29 mouse cellular contexts compared by ENCODE assay signal in the genomic region with DNA sequence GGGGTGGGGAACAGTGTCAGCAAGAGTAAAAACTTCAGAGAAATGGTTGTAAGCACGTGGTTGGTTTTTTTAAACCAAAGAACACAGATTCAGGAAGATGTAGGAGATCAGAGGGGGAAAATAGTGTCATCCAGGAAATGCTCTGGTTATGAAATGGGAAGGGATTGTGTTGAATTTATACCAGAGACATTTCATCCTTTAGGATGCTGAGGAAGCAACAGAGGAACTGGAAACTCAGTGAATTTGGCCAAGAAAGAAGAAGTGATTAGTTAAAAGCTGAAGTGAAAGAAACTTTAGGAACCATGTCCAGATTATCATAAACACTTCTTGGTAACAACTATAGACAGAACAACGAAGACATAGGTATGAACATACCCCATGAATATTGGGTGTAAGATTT. TPM values are rescaled to one million over a fixed set of nuclear protein-coding genes. Genes with fewer than 3 reads are reported as not detected.
DNase-seq lines count a peak whose midpoint lies in the region; ATAC-seq and TF ChIP-seq lines count a peak whose summit lies in the region.
"Had no signal": no experiment of that assay in that cellular context is flagged by ENCODE, and none has a peak within 500 bp of the region (broad histone marks: within the 10 kb centered on the region; RNA-seq: fewer than 3 reads in every experiment).

No protein-coding gene starts in this region.

- no peaks in the 10 kb centered on the region for H3K9me3 ChIP-seq in CH12.LX (replicated peaks; ENCODE audit: low read length)
- no peaks in the 10 kb centered on the region for H3K9me3 ChIP-seq in forebrain, embryonic 10.5 days
- H3K9me3 ChIP-seq: embryonic facial prominence, embryonic 12.5 days; embryonic facial prominence, embryonic 15.5 days; forebrain, embryonic 12.5 days; forebrain, embryonic 15.5 days; G1E; heart, embryonic 13.5 days had no signal

- no peak overlapping the region for H3K4me3 ChIP-seq in CH12.LX (replicated peaks in 1 of 3; ENCODE audit: low read depth in 2 of 3, low read length in 2 of 3, poor library complexity in 1 of 3)
- no peak overlapping the region for H3K4me3 ChIP-seq in forebrain, embryonic 10.5 days
- H3K4me3 ChIP-seq: embryonic facial prominence, embryonic 12.5 days; embryonic facial prominence, embryonic 15.5 days; forebrain, embryonic 12.5 days; forebrain, embryonic 15.5 days; heart, embryonic 13.5 days had no signal

- H3K79me2 ChIP-seq in CH12.LX (replicated peaks; ENCODE audit: control insufficient read depth, extremely low read depth, insufficient read depth, poor library complexity, severe bottlenecking): no peaks in the 10 kb centered on the region

- H3K4me2 ChIP-seq in CH12.LX (ENCODE audit: insufficient read depth, low read depth, poor library complexity, severe bottlenecking): no peak overlapping the region
- H3K4me2 ChIP-seq: embryonic facial prominence, embryonic 12.5 days; embryonic facial prominence, embryonic 15.5 days; forebrain, embryonic 12.5 days; forebrain, embryonic 15.5 days; heart, embryonic 13.5 days; hindbrain, embryonic 14.5 days had no signal

- no peaks in the 10 kb centered on the region for H3K27me3 ChIP-seq in CH12.LX (replicated peaks)
- H3K27me3 ChIP-seq in forebrain, embryonic 10.5 days (ENCODE audit: poor library complexity, severe bottlenecking): no peaks in the 10 kb centered on the region
- H3K27me3 ChIP-seq: embryonic facial prominence, embryonic 12.5 days; embryonic facial prominence, embryonic 15.5 days; forebrain, embryonic 12.5 days; forebrain, embryonic 15.5 days; heart, embryonic 13.5 days; Patski had no signal

- DNase-seq in A20 (ENCODE audit: low read depth, low spot score) (peak; percentile 48), CH12.LX (ENCODE audit: extremely low read depth) (no peak)
- DNase-seq in forebrain, embryonic 10.5 days (ENCODE audit: extremely low spot score, low spot score): no peak
- DNase-seq in kidney, adult 9 months: no peak
- no peak for DNase-seq in layer of hippocampus, postnatal 36 days
- DNase-seq: adrenal gland, adult 2 months; adrenal gland, postnatal 14 days; cerebellum, adult 11-12 months; cerebellum, adult 8-10 months; cerebellum, postnatal 10 days; cerebellum, postnatal 36 days; gastrocnemius, postnatal 10 days; gastrocnemius, postnatal 36 days; heart, adult 11 months; heart, postnatal 14 days; heart, postnatal 4 days had no signal

- TF ChIP-seq CTCF in CH12.LX (conservative IDR thresholded peaks at IDR 0.05 in 1 of 2, IDR thresholded peaks at IDR 0.05 in 1 of 2; ENCODE audit: low read depth in 2 of 2, low read length in 2 of 2): no peak

- TF ChIP-seq RAD21 in CH12.LX (IDR thresholded peaks at IDR 0.05; ENCODE audit: low read depth, low read length): no peak

- ATAC-seq in granulocyte monocyte progenitor cell, adult 5-6 weeks (replicated peaks; ENCODE audit: poor library complexity, severe bottlenecking): peak; percentile 95
- ATAC-seq in megakaryocyte progenitor cell, adult 5-6 weeks (replicated peaks; ENCODE audit: poor library complexity): peak; percentile 54
- no peak for ATAC-seq in frontal cortex, adult (ENCODE audit: low TSS enrichment)
- ATAC-seq: forebrain, embryonic 15.5 days; hindbrain, postnatal 0 days; inflammation-experienced regulatory T-cells, adult 6 months; Patski had no signal

- TF ChIP-seq POLR2A in CH12.LX (IDR thresholded peaks at IDR 0.05; ENCODE audit: low read depth, low read length): no peak

- 0 out of 2 replicates have a peak, but pooled peaks have one; percentile 20 for TF ChIP-seq EP300 in CH12.LX (IDR thresholded peaks at IDR 0.05; ENCODE audit: low read length)

- WGBS in forebrain, embryonic 10.5 days: 81% methylated on average over 2 of the region's 2 CpGs

- in situ Hi-C loops in CH12.LX (cut with MboI; ENCODE audit: low pct_ligation_motif_present, low pct_unique_long_range_greater_than_20kb, low sequenced_read_pairs): no loop called here

- H3K36me3 ChIP-seq in CH12.LX (replicated peaks in 1 of 2; ENCODE audit: control insufficient read depth in 1 of 2, insufficient read depth in 1 of 2, low read length in 1 of 2): peaks cover 0 to 2% of the 10 kb centered on the region in 2 experiments
- 0 out of 2 replicates have a peak, but pooled peaks cover 2% of the 10 kb centered on the region for H3K36me3 ChIP-seq in forebrain, embryonic 10.5 days (replicated peaks)
- H3K36me3 ChIP-seq: embryonic facial prominence, embryonic 12.5 days; embryonic facial prominence, embryonic 15.5 days; forebrain, embryonic 12.5 days; forebrain, embryonic 15.5 days had no signal

- no peak overlapping the region for H3K27ac ChIP-seq in CH12.LX (ENCODE audit: insufficient read depth, low read depth)
- no peak overlapping the region for H3K27ac ChIP-seq in forebrain, embryonic 10.5 days
- H3K27ac ChIP-seq: embryonic facial prominence, embryonic 12.5 days; embryonic facial prominence, embryonic 15.5 days; forebrain, embryonic 12.5 days; forebrain, embryonic 15.5 days; heart, embryonic 13.5 days; hindbrain, embryonic 14.5 days; hindbrain, postnatal 0 days had no signal

- no peak overlapping the region for H3K9ac ChIP-seq in CH12.LX (ENCODE audit: insufficient read depth, low read depth)
- H3K9ac ChIP-seq: embryonic facial prominence, embryonic 12.5 days; embryonic facial prominence, embryonic 15.5 days; forebrain, embryonic 12.5 days; forebrain, embryonic 15.5 days; heart, embryonic 13.5 days; hindbrain, embryonic 14.5 days had no signal

- dilution Hi-C loops in CH12.LX (cut with MboI; ENCODE audit: extremely low pct_ligation_motif_present, extremely low pct_unique_long_range_greater_than_20kb, low sequenced_read_pairs): no loop called here

- peaks cover 0 to 5% of the 10 kb centered on the region in 2 experiments; a peak in 1 of 4 replicates for H3K4me1 ChIP-seq in CH12.LX (ENCODE audit: control insufficient read depth in 1 of 2, insufficient read depth in 2 of 2)
- peaks cover 6% of the 10 kb centered on the region for H3K4me1 ChIP-seq in forebrain, embryonic 10.5 days
- H3K4me1 ChIP-seq: embryonic facial prominence, embryonic 12.5 days; embryonic facial prominence, embryonic 15.5 days; forebrain, embryonic 12.5 days; forebrain, embryonic 15.5 days; heart, embryonic 13.5 days had no signal

TF ChIP-seq in CH12.LX, 34 proteins besides CTCF, POLR2A, EP300 and RAD21:
- TF ChIP-seq ZKSCAN1 (IDR thresholded peaks at IDR 0.05; ENCODE audit: borderline replicate concordance, low read depth, low read length) (no peak), KAT2A (IDR thresholded peaks at IDR 0.05; ENCODE audit: insufficient replicate concordance, low read length) (no peak), ZMIZ1 (IDR thresholded peaks at IDR 0.05; ENCODE audit: low read depth, low read length) (no peak), GABPA (IDR thresholded peaks at IDR 0.05; ENCODE audit: insufficient replicate concordance, low read depth, low read length) (no peak), SMC3 (IDR thresholded peaks at IDR 0.05; ENCODE audit: low read depth, low read length) (no peak), IRF4 (IDR thresholded peaks at IDR 0.05; ENCODE audit: low read depth, low read length) (no peak), MAFK (IDR thresholded peaks at IDR 0.05; ENCODE audit: insufficient replicate concordance, low read length) (no peak), NELFE (IDR thresholded peaks at IDR 0.05; ENCODE audit: low read depth, low read length) (no peak), HCFC1 (IDR thresholded peaks at IDR 0.05; ENCODE audit: low read depth, low read length) (no peak), JUND (conservative IDR thresholded peaks at IDR 0.05; ENCODE audit: low read depth, low read length) (no peak), ZC3H11A (IDR thresholded peaks at IDR 0.05; ENCODE audit: low read depth, low read length) (no peak), UBTF (IDR thresholded peaks at IDR 0.05; ENCODE audit: low read depth, low read length) (no peak), NRF1 (IDR thresholded peaks at IDR 0.05; ENCODE audit: low read depth, low read length) (no peak), MAX (IDR thresholded peaks at IDR 0.05; ENCODE audit: low read length) (no peak), SIN3A (IDR thresholded peaks at IDR 0.05; ENCODE audit: low read length) (no peak)

RNA-seq across cellular contexts. Expression of a gene that starts 26.2 kb away (rescaled TPM):
- total RNA-seq in CH12.LX (2012; rRNA removed) (10.3 and 11.0 TPM in 2 replicates), CH12.LX (2014; rRNA removed) (6.9 and 7.5 TPM in 2 replicates)
- 8.4 and 10.2 TPM in 2 replicates for polyA plus RNA-seq in CH12.LX (2012; ENCODE audit: insufficient read length, low read depth)
- 3.1 and 5.8 TPM in 2 replicates for total RNA-seq in granulocyte monocyte progenitor cell, adult 5-6 weeks (2014; fragmentation: Nextera tagmentation)
- 3.3 and 4.6 TPM in 2 replicates for total RNA-seq in granulocyte monocyte progenitor cell, adult 5-6 weeks (2017)
- total RNA-seq in megakaryocyte progenitor cell, adult 5-6 weeks (2015): 4.4 and 5.4 TPM in 2 replicates
- 5.6 and 7.0 TPM in 2 replicates for total RNA-seq in megakaryocyte progenitor cell, adult 5-6 weeks (2017)
- 14.1 and 15.9 TPM in 2 replicates for polyA plus RNA-seq in forebrain, embryonic 10.5 days (2016; fragmentation: Nextera tagmentation; extraction: Ambion mirVana)
- 1 to 10 TPM; 6.5 to 7.9 TPM for total RNA-seq in layer of hippocampus, postnatal 36 days (2021)
